Mouse (Mus musculus): ENCODE data around the gene Cdh22.

Gene Cdh22

GRCm38 (mm10) chr2:165089470-165089869 lies 145.2 kb downstream of the Cdh22 start:
- DNase-seq (ENCODE audit: low read depth, low spot score) = no peak

GRCm38 (mm10) chr2:165086634-165087033 lies 148.0 kb downstream of the Cdh22 start:
- no peak for DNase-seq (ENCODE audit: low read depth, low spot score)

- DNase-seq (ENCODE audit: low read depth, low spot score) = no peak
Observed at GRCm38 (mm10) chr2:165081257-165081656, 153.4 kb downstream of the Cdh22 start.

GRCm38 (mm10) chr2:165080657-165081056 lies 154.0 kb downstream of the Cdh22 start:
- no peak for DNase-seq (ENCODE audit: low read depth, low spot score)

GRCm38 (mm10) chr2:165078605-165079004 lies 156.0 kb downstream of the Cdh22 start:
- no peak for DNase-seq (ENCODE audit: low read depth, low spot score)

- no peak for DNase-seq (ENCODE audit: low read depth, low spot score)
Observed at GRCm38 (mm10) chr2:165078045-165078444, 156.6 kb downstream of the Cdh22 start.

GRCm38 (mm10) chr2:165077055-165077454 lies 157.6 kb downstream of the Cdh22 start:
- DNase-seq (ENCODE audit: low read depth, low spot score) = no peak

GRCm38 (mm10) chr2:165074937-165075336 lies 159.7 kb downstream of the Cdh22 start:
- DNase-seq (ENCODE audit: low read depth, low spot score) = peak; percentile 79

- no peak for DNase-seq (ENCODE audit: low read depth, low spot score)
Observed at GRCm38 (mm10) chr2:165074081-165074884, 160.4 kb downstream of the Cdh22 start.

- DNase-seq (ENCODE audit: low read depth, low spot score) = no peak
Observed at GRCm38 (mm10) chr2:165073381-165073781, 161.3 kb downstream of the Cdh22 start.

- peak; percentile 51 for DNase-seq (ENCODE audit: low read depth, low spot score)
Observed at GRCm38 (mm10) chr2:165070096-165070816, 164.4 kb downstream of the Cdh22 start.

- DNase-seq (ENCODE audit: low read depth, low spot score) = no peak
Observed at GRCm38 (mm10) chr2:165068806-165069205, 165.8 kb downstream of the Cdh22 start.

GRCm38 (mm10) chr2:165064489-165064888 lies 170.2 kb downstream of the Cdh22 start:
- no peak for DNase-seq (ENCODE audit: low read depth, low spot score)

GRCm38 (mm10) chr2:165061638-165062433 lies 172.8 kb downstream of the Cdh22 start:
- peak; percentile 84 for DNase-seq (ENCODE audit: low read depth, low spot score)
